Mouse (Mus musculus): Measurements from ENCODE around the gene Nexn. TPM values are rescaled to one million over a fixed set of nuclear protein-coding genes. Genes with fewer than 3 reads are reported as not detected.
"Not testable (repeated sequence)": the region's sequence is repeated elsewhere in the genome, so short reads cannot be mapped to it uniquely, and the experiment has no call there.

Nexn gene
- polyA plus RNA-seq, 1 experiment from 2014 or later: 1.7 TPM

DNA sequence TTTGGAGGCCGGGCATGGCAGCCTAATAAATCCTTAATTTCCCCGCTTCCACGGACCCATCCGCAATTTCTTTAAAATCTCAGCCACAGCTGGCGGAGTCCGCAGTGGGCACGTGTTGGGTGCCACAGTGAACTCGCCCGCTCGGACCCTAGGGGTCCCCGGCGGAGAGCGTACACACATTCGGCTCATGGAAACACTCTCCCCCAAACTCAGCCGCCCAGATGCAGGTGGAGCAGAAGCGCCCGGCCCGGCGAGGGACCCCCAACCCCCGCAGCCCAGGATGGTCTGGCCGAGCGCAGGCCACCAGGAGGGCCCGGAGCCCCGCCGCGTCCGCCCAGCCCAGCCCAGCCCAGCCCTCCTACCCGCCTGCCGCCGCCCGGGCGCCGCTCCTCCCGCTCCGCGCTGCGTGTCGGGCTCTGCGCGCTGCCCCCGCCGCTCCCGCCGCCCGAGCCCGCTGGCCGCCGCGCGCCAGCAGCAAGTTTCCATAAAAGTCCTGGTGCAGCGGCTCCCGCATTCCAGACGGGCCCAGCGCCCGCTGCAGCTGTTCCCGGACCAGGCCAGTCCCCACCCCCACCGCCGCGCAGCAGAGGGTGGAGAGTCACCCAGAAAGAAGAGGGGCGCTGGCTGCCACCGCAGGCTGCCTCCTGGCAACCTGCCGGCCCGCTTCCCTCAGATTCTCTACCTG is 657 bp downstream of the Nexn start:
- Histone ChIP-seq H3K79me2 (ENCODE audit: inconsistent target) (no peaks in the 10 kb centered on the region), H3K4me3 (ENCODE audit: inconsistent target) (no peak overlapping the region), H3K36me3 (ENCODE audit: inconsistent target) (no peaks in the 10 kb centered on the region), H3K27ac (no peak overlapping the region)
- WGBS (ENCODE audit: missing documents): 4% methylated on average over 58 of the region's 63 CpGs

DNA sequence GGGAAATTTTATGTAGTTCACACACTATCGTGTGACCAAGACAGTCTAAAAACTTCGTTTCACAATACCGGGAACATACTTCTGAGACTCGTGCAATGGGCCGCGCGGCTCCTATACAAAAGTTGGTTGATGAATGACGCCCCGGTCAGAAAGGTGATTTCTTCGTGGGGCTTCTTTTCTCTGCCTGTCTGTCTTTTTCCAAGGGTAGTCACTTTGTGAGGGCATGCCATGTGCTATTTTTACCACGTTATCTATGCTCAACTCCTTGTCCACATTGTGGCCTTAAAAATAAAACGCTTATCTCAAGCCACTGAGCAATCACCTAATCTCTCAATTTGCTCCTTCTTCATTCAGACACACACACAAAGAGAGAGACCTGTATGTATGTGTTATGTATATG is 1.3 kb downstream of the Nexn start:
- WGBS (ENCODE audit: missing documents): 81% methylated on average over 12 of the region's 12 CpGs
- Histone ChIP-seq H3K36me3 (ENCODE audit: inconsistent target) (no peaks in the 10 kb centered on the region), H3K27ac (no peak overlapping the region), H3K79me2 (ENCODE audit: inconsistent target) (no peaks in the 10 kb centered on the region), H3K4me3 (ENCODE audit: inconsistent target) (no peak overlapping the region)

DNA sequence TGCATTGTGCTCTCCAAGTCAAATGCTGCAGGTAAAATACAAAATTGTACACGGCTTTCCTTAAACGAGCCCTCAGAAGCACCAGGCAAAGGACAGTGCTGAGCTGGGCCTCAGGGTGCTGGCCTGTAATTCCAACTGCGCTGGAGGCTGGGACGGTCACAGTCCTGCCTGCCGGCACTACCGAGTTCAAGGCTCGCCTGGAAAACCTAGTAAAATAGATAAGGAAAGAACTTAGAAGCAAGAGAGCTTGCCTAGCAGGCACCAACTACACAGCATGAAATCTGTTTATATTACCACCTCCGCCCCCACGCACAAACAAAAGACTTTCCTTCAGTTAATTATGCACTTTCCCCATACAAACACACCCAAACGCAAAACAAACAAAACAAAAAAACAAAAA is 1.8 kb downstream of the Nexn start:
- Histone ChIP-seq H3K4me3 (ENCODE audit: inconsistent target) (no peak overlapping the region), H3K36me3 (ENCODE audit: inconsistent target) (no peaks in the 10 kb centered on the region), H3K79me2 (ENCODE audit: inconsistent target) (no peaks in the 10 kb centered on the region), H3K27ac (no peak overlapping the region)
- WGBS (ENCODE audit: missing documents): 97% methylated on average over 10 of the region's 10 CpGs

DNA sequence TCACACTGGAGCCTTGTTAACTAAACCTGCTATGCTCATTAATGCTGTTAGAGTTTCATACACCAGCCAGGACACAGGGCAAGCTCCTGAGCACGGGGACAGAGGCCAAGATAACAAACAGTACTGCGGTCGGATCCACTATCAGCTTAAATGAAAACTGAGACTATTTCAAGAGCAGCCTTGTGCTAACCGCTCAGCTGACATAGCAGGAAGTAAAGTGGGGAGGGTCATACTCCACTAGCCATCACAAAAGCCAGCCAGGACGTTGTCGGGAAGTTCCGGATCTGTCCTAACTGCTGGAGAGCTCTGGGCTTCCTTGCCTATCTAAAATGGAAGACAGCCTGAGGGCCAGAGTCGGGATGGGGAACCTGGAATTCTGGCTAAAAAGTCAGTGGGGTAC is 4.2 kb downstream of the Nexn start:
- Histone ChIP-seq H3K4me3 (ENCODE audit: inconsistent target) (no peak overlapping the region), H3K36me3 (ENCODE audit: inconsistent target) (no peaks in the 10 kb centered on the region), H3K79me2 (ENCODE audit: inconsistent target) (no peaks in the 10 kb centered on the region), H3K27ac (no peak overlapping the region)
- WGBS (ENCODE audit: missing documents): 21% methylated on average over 7 of the region's 8 CpGs

DNA sequence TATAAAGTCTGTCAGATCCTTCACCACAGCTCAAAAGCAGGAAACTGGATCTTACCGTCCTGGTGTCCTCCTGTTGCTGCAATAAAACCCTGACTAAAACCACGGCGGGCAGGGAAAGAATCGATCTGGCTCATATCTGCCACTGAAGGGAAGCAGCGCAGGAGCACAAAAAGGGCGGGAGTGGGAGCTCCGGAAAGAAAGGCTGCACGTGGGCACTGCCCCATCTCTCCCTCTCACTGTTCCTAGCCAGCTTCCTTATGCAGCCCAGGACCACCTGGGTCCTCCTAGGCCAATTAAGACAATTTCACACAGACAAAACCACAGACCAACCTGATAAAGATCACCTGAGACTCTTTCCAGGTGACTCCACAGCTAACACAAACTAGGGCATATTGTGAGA is 4.7 kb downstream of the Nexn start:
- H3K27ac ChIP-seq: no peak overlapping the region
- no peak overlapping the region for H3K4me3 ChIP-seq (ENCODE audit: inconsistent target)
- H3K36me3 ChIP-seq (ENCODE audit: inconsistent target): no peaks in the 10 kb centered on the region
- no peaks in the 10 kb centered on the region for H3K79me2 ChIP-seq (ENCODE audit: inconsistent target)
- WGBS (ENCODE audit: missing documents): 16% methylated on average over 8 of the region's 8 CpGs

DNA sequence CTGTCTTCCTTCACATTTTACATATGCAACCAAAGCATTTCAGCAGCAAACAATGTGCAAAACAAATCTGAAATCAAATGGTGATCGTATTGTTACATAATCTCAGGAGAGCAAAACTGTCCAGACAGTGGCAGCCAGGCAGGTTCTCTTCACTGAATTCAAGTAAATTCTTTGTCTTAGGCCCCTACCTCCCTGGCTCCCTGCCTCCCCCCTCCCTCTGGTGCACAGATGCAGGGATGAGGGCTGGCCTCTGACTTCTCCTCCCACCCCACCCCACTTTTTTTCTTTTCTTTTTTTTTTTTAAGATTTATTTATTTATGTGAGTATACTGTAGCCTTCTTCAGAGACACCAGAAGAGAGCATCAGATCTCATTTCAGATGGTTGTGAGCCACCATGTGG is 5.8 kb downstream of the Nexn start:
- Histone ChIP-seq H3K27ac (no peak overlapping the region), H3K36me3 (ENCODE audit: inconsistent target) (no peaks in the 10 kb centered on the region), H3K79me2 (ENCODE audit: inconsistent target) (no peaks in the 10 kb centered on the region), H3K4me3 (ENCODE audit: inconsistent target) (no peak overlapping the region)
- WGBS (ENCODE audit: missing documents): 88% methylated on average over 1 of the region's 1 CpGs

DNA sequence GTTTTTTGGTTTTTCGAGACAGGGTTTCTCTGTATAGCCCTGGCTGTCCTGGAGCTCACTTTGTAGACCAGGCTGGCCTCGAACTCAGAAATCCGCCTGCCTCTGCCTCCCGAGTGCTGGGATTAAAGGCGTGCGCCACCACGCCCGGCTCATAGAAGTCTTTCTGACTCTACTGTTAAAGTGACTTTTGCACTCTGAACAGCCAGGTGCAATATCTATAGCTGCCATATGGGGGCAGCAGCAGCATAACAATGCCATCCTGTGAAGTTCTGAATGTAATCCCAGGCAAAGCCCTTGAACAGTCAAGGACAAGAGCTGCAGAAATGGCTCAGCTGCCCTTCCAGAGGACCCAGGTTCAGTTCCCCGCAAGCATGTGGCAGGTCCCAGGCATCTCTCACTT is 6.7 kb downstream of the Nexn start:
- not testable (repeated sequence) for H3K79me2 ChIP-seq (ENCODE audit: inconsistent target); H3K4me3 ChIP-seq (ENCODE audit: inconsistent target); H3K36me3 ChIP-seq (ENCODE audit: inconsistent target); H3K27ac ChIP-seq
- 33% methylated on average over 7 of the region's 9 CpGs for WGBS (ENCODE audit: missing documents)

DNA sequence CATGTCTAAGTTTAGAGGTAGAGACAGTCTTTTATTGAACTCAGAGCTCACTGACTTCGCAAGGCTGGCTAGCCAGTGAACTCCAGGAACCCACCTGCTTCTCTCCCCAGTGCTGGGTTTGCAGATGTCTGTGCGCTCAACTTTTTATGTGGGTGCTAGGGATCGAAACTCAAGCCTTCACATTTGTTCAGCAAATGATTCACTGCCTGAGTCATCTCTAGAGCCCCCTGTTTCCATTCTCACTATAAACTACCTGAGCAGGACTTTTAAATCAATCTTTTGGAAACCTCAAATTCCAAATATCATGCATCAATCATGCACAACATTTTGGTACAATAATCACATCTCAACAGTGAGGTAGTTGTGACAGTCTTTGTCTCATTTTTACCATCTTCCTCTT is 8.6 kb downstream of the Nexn start:
- H3K27ac ChIP-seq: no peak overlapping the region
- no peaks in the 10 kb centered on the region for H3K79me2 ChIP-seq (ENCODE audit: inconsistent target)
- no peak overlapping the region for H3K4me3 ChIP-seq (ENCODE audit: inconsistent target)
- WGBS (ENCODE audit: missing documents): 86% methylated on average over 3 of the region's 3 CpGs
- H3K36me3 ChIP-seq (ENCODE audit: inconsistent target): no peaks in the 10 kb centered on the region

DNA sequence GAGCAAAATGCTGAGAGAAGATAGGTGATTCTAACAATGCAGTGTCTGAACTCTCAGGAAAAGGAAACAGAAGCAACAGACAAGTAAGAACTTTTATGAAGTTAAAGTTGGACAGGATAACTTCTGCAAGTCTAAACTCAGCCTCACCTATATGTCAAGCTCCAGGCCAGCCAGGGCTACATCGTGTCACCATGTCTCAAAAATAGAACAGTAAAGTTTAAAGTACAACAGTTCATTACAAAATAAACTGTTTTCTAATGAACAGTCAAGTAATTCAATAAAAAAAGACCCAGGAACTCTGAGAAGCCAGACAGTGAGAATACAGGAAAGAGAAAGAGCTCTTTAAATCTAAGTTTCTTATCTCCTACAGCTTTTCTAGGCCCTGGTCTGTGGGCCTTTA is 15.7 kb downstream of the Nexn start:
- no peaks in the 10 kb centered on the region for H3K79me2 ChIP-seq (ENCODE audit: inconsistent target)
- H3K4me3 ChIP-seq (ENCODE audit: inconsistent target): no peak overlapping the region
- no peak overlapping the region for H3K27ac ChIP-seq
- no peaks in the 10 kb centered on the region for H3K36me3 ChIP-seq (ENCODE audit: inconsistent target)
- 100% methylated on average over 1 of the region's 1 CpGs for WGBS (ENCODE audit: missing documents)

DNA sequence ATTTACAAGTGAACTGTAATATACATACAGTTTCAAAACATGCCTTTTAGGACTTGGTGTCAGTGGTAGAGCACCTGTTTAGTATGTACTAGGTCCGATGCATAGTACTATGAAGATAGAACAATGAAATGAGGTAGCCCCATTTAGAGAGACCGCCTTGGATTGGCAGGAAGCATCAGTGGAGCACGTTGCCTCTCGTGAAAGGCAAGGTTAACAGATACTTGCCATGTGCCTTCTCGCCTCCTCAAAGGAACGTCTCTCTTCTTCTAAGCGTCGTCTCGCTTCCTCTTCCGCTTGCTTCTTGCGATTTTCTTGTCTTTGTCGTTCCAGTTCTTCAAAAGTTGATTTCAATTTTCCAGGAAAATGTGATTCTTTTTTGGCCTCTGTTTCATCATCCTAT is 18.4 kb downstream of the Nexn start:
- WGBS (ENCODE audit: missing documents): 88% methylated on average over 12 of the region's 12 CpGs
- H3K27ac ChIP-seq: no peak overlapping the region
- H3K36me3 ChIP-seq (ENCODE audit: inconsistent target): no peaks in the 10 kb centered on the region
- H3K79me2 ChIP-seq (ENCODE audit: inconsistent target): no peaks in the 10 kb centered on the region
- H3K4me3 ChIP-seq (ENCODE audit: inconsistent target): no peak overlapping the region

DNA sequence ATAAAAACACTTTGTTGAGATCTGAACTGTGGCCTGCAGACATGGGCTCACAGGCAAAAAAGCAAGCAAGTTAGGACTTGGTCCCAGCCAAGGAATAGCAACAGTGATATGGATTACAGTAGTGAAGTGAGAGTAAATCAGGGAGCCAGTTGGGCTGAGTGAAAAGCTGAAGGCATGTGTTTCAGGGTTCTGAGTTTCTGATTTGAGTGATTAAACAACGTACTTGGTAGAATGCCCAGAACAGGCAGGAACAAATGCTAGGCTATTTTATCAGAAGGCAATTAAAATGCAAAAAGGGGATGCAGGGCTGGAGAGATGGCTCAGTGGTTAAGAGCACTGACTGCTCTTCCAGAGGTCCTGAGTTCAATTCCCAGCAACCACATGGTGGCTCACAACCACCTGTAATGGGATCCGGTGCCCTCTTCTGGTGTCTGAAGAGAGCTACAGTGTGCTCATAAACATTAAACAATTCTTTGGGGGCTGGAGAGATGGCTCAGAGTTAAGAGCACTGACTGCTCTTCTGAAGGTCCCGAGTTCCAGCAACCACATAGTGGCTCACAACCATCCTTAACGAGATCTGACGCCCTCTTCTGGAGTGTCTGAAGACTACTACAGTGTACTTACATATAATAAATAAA is 20.8 kb downstream of the Nexn start:
- Histone ChIP-seq H3K36me3 (ENCODE audit: inconsistent target) (no peaks in the 10 kb centered on the region), H3K27ac (no peak overlapping the region), H3K79me2 (ENCODE audit: inconsistent target) (no peaks in the 10 kb centered on the region), H3K4me3 (ENCODE audit: inconsistent target) (no peak overlapping the region)
- 89% methylated on average over 3 of the region's 5 CpGs for WGBS (ENCODE audit: missing documents)

DNA sequence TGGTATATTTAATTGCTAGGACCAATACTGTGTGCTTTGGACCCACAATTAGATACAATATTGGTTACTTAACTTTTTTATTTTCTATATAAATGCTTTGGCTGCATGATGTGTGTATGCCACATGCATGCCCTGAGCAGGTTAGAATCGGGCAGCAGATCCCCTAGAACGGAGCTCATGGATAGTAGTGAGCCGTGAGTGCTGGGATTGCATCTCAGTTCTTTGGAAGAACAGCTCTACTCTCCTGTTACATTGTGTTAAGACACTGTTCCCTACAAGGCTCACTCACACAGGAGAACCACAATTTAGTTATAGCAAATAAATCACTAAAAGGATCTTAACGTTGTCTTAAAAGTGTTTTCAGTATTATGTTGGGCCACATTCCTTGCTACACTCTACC is 22.8 kb downstream of the Nexn start:
- H3K79me2 ChIP-seq (ENCODE audit: inconsistent target): no peaks in the 10 kb centered on the region
- no peaks in the 10 kb centered on the region for H3K36me3 ChIP-seq (ENCODE audit: inconsistent target)
- H3K27ac ChIP-seq: no peak overlapping the region
- 85% methylated on average over 4 of the region's 4 CpGs for WGBS (ENCODE audit: missing documents)
- H3K4me3 ChIP-seq (ENCODE audit: inconsistent target): no peak overlapping the region

DNA sequence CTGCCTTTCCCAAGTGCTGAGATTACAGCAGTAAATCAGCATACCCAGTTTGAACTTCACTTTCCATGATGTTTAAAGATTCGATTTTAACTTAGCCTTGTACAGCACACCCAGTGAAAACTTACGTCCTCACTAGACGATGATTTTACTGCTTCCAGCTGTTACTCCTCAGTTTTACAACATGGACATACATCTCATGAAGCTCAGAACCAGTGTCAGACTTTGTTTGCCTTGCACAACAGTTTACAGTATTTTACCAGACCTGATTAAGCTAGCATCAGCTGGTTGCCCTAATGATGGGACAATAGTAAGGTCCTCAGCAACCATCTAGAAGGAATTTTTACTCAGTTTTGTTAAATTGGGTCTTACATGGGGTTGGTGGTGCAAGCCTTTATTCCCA is 25.1 kb downstream of the Nexn start:
- H3K79me2 ChIP-seq (ENCODE audit: inconsistent target): no peaks in the 10 kb centered on the region
- peaks cover 8% of the 10 kb centered on the region; the same call in 1 of the 2 replicates for H3K36me3 ChIP-seq (ENCODE audit: inconsistent target)
- 98% methylated on average over 3 of the region's 3 CpGs for WGBS (ENCODE audit: missing documents)
- H3K4me3 ChIP-seq (ENCODE audit: inconsistent target): no peak overlapping the region
- H3K27ac ChIP-seq: no peak overlapping the region

DNA sequence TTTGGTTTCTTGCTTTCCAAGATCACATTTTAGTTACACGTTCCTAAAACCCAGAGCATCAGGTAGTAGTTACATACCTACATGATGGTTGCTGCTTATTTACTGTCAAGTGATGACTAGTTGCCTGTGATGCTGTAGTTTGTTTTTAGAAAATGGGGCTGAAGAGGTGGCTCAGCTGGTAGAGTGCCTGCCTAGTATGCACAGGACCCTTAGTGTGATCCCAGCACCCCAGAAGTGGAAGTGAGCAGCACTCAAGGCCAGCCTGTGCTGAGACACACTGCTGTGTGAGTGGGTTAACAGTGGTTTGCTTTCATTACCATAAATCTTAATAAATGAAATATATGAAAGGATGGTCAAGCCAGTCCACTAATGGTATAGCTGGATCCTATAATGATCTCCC is 26.6 kb downstream of the Nexn start:
- 100% methylated on average over 1 of the region's 1 CpGs for WGBS (ENCODE audit: missing documents)
- Histone ChIP-seq H3K36me3 (ENCODE audit: inconsistent target) (peaks cover 12% of the 10 kb centered on the region; the same call in 1 of the 2 replicates), H3K4me3 (ENCODE audit: inconsistent target) (no peak overlapping the region), H3K79me2 (ENCODE audit: inconsistent target) (no peaks in the 10 kb centered on the region), H3K27ac (no peak overlapping the region)

DNA sequence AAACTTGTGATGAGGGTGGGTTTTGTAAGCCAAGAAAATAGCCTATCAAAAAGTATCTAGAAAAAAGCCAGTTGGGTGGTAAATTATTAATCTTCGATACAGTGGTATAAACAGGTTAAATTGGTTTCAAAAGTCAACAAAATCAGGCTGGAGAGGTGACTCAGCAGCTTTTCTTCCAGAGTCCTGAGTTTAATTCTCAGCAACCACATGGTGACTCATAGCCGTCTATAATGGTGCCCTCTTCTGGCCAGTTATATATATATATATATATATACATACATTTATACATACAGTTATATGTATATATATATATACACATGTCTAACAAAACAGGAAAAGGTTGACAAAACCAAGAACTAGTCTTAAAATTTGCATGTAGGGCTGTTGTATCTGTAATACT is 27.3 kb downstream of the Nexn start:
- peaks cover 12% of the 10 kb centered on the region; the same call in 1 of the 2 replicates for H3K36me3 ChIP-seq (ENCODE audit: inconsistent target)
- WGBS (ENCODE audit: missing documents): 55% methylated on average over 1 of the region's 2 CpGs
- no peak overlapping the region for H3K4me3 ChIP-seq (ENCODE audit: inconsistent target)
- H3K27ac ChIP-seq: no peak overlapping the region
- H3K79me2 ChIP-seq (ENCODE audit: inconsistent target): no peaks in the 10 kb centered on the region

DNA sequence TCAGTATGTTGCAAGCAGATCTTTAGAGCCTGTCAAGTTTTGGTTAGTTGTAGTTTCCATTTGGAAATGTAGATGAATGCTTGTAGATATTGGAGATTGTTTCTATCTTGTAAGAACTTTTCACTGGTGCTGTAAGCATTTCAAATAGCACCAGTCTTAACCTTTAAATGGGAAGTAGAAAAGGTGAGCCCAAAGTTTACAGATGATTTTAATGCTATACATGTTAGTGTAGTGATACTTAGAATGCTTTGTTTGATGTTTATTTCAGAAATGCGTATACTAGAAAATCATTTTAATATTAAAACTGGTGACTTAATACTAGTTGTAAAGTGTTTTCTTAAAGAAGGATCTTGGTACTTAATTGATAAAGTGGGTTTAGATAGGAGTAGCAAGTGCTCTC is 30.3 kb downstream of the Nexn start:
- H3K36me3 ChIP-seq (ENCODE audit: inconsistent target): peaks cover 35% of the 10 kb centered on the region; the same call in 1 of the 2 replicates
- no peak overlapping the region for H3K27ac ChIP-seq
- WGBS (ENCODE audit: missing documents): 100% methylated on average over 1 of the region's 1 CpGs
- no peak overlapping the region for H3K4me3 ChIP-seq (ENCODE audit: inconsistent target)
- no peaks in the 10 kb centered on the region for H3K79me2 ChIP-seq (ENCODE audit: inconsistent target)
